Mouse (Mus musculus) heart, postnatal 0 days (tissue): ENCODE measurements around the gene Eif2d. TPM values are rescaled to one million over a fixed set of nuclear protein-coding genes. Genes with fewer than 3 reads are reported as not detected.

Source experiments
- ATAC-seq: fragments of 200-750 bp; cut with Nextera tagmentation; 2 replicates; pipeline ENCODE4 v1.8.0; 2017; ENCODE audit warnings: low read depth, moderate number of reproducible peaks, moderate library complexity; ENCODE audit not compliant: insufficient read depth
- DNase-seq: peaks from one replicate; pipeline ENCODE4 v3.0.0-alpha.2; 2016; ENCODE audit warnings: low spot score
- H3K27ac ChIP-seq: fragments of 300-500 bp; sonication (generic); 2 replicates; pipeline ENCODE4 v1.5.1; 2014; ENCODE audit warnings: low read depth, mild to moderate bottlenecking
- H3K27me3 ChIP-seq: fragments of 300-500 bp; sonication (generic); 2 replicates; pipeline ENCODE4 v1.6.1; 2014; ENCODE audit warnings: low read length, mixed read lengths; ENCODE audit not compliant: control insufficient read depth, insufficient read depth
- H3K36me3 ChIP-seq: fragments of 300-500 bp; sonication (generic); replicated peaks from 2 replicates; pipeline ENCODE4 v1.6.1; 2014; ENCODE audit warnings: low read length, mixed read lengths; ENCODE audit not compliant: control insufficient read depth, insufficient read depth
- H3K4me1 ChIP-seq: fragments of 300-500 bp; sonication (generic); 2 replicates; pipeline ENCODE4 v1.6.1; 2014; ENCODE audit warnings: antibody characterized with exemption; ENCODE audit not compliant: control insufficient read depth, insufficient read depth
- H3K4me2 ChIP-seq: fragments of 300-500 bp; sonication (generic); 2 replicates; pipeline ENCODE4 v1.6.1; 2014; ENCODE audit warnings: low read depth, mild to moderate bottlenecking, low read length, moderate library complexity
- H3K4me3 ChIP-seq: fragments of 300-500 bp; sonication (generic); 2 replicates; pipeline ENCODE4 v1.5.1; 2014; ENCODE audit warnings: low read depth, low read length
- H3K9ac ChIP-seq: fragments of 300-500 bp; sonication (generic); replicated peaks from 2 replicates; pipeline ENCODE4 v1.6.1; 2014; ENCODE audit warnings: low read depth, low read length, mixed read lengths
- H3K9me3 ChIP-seq: fragments of 300-500 bp; sonication (generic); replicated peaks from 2 replicates; pipeline ENCODE4 v1.6.1; 2016; ENCODE audit warnings: low read length; ENCODE audit not compliant: control insufficient read depth
- CTCF ChIP-seq: IDR thresholded peaks from 2 replicates; pipeline ENCODE4 v1.5.1; 2016; ENCODE audit warnings: antibody characterized with exemption, control low read depth, low read depth
- EP300 ChIP-seq: IDR thresholded peaks from 2 replicates; pipeline ENCODE4 v1.6.1; 2016; ENCODE audit warnings: antibody characterized with exemption, low read depth
- WGBS: fragments of 180-500 bp; shearing (Covaris S2); extraction: QIAGEN DNeasy Blood & Tissue Kit; methylation state at CpG from one replicate; pipeline ENCODE4 v1.1.7; 2014; 5-methylcytosine and 5-hydroxymethylcytosine counted together
- polyA plus RNA-seq: library from polyadenylated mRNA; unstranded; fragments of >200 nt; fragmentation: Nextera tagmentation; extraction: Ambion mirVana; gene quantifications from 2 replicates; pipeline ENCODE4 v1.2.1, GENCODE M21; 2015
- total RNA-seq: library from RNA; depleted of rRNA; stranded (reverse); fragments of >200 nt; gene quantifications from 2 replicates; pipeline ENCODE4 v1.2.3, GENCODE M21; 2014; ENCODE audit warnings: low replicate concordance

The Eif2d gene
- total and polyA plus RNA-seq, 2 experiments from 2014 or later: 16.6 to 39.6 TPM

DNA sequence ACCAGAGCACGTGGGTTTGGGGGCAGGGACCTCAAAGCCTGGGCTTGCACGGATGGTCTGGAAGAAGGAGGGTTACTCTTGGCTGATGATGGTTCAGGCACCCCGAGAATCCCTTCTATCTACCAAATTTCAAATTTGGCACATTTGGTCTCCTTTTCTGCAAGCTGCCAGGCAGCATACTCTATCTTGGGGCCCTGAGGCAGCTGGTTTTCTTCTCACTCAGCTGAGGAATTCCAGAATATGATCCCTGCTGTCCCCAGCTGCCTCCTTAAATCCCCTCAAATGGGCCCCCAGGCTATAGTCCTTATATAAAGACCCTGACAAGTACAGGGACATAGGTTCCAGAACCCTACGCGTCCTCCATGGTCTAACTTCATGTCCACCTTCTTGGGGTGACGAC is 60.4 kb downstream of the Eif2d start:
- TF ChIP-seq EP300: no peak
- peaks cover 5% of the 10 kb centered on the region for H3K4me1 ChIP-seq
- H3K36me3 ChIP-seq: no peaks in the 10 kb centered on the region
- WGBS: 67% methylated on average over 6 of the region's 6 CpGs
- no peak overlapping the region; the same call in 1 of the 2 replicates for H3K27ac ChIP-seq
- DNase-seq (no peak), ATAC-seq (no peak)
- H3K4me3 ChIP-seq: no peak overlapping the region
- no peak overlapping the region for H3K4me2 ChIP-seq
- H3K27me3 ChIP-seq: no peaks in the 10 kb centered on the region
- 0 out of 2 replicates have a peak overlapping the region, but pooled peaks have one; percentile 30 for H3K9ac ChIP-seq
- no peaks in the 10 kb centered on the region for H3K9me3 ChIP-seq

DNA sequence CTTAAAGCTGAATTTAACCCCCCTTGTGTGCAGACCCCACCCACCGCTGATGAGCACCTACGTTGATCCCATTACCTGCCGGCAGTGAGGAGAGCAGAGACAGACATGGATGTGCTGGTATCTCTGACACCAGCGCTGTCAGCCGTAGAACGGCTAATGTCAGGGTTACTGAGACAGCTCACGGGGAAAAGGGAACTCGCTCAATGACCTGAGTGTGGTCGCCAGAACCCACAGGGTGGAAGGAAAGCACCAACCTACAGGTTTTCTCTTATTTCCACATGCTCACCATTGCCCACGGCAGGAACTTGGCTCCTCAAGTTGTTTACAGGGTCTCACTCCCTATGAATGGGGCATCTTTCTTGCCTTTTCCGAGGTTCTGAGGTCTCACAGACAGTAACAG is 66.0 kb downstream of the Eif2d start:
- no peak for TF ChIP-seq CTCF
- TF ChIP-seq EP300: no peak
- H3K9me3 ChIP-seq: no peaks in the 10 kb centered on the region
- DNase-seq (no peak), ATAC-seq (no peak)
- no peak overlapping the region for H3K27ac ChIP-seq
- 82% methylated on average over 11 of the region's 11 CpGs for WGBS
- H3K4me2 ChIP-seq: no peak overlapping the region
- no peak overlapping the region for H3K9ac ChIP-seq
- H3K4me1 ChIP-seq: no peaks in the 10 kb centered on the region
- no peaks in the 10 kb centered on the region for H3K36me3 ChIP-seq
- no peaks in the 10 kb centered on the region for H3K27me3 ChIP-seq
- no peak overlapping the region for H3K4me3 ChIP-seq

DNA sequence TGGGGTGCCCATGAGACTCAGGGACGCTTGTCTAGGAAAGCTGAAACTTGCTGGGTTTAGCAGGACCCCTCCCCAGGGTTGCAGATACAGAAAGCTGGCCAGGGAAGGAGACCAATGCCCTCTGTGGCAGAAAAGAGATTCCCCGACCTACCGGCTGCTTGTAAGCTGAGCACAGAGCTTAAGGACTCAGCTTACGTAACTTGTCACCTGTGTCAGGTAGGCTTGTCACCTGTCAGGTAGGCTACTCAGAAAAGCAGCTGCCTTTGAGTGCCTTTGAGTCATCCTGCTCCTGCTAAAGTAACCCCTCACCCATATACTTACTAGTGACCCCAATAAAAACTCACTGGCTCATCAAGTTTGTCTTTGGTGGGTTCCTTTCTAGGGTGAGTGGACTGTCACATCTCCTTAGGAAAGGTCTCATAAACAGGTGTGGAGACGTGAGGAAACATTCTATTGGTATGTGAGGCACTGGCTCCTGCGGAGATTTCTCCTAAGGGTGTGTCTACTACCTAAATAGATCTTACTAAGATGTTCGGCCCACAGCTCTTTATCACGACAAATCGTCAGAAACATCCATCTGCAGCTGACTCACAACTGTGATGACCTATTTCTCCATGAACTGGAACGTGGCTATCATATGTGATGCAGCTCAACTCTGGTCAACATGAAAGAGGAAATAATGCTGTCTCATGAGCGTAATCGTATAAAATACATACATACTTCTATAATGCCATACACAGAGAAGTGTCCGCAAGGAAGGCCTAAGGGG is 69.0 kb downstream of the Eif2d start:
- TF ChIP-seq CTCF: no peak
- no peak for TF ChIP-seq EP300
- Histone ChIP-seq H3K4me3 (no peak overlapping the region), H3K9me3 (no peaks in the 10 kb centered on the region), H3K36me3 (no peaks in the 10 kb centered on the region), H3K4me1 (no peaks in the 10 kb centered on the region), H3K27me3 (no peaks in the 10 kb centered on the region), H3K9ac (no peak overlapping the region), H3K4me2 (no peak overlapping the region), H3K27ac (no peak overlapping the region)
- WGBS: 80% methylated on average over 13 of the region's 13 CpGs
- ATAC-seq (no peak), DNase-seq (no peak)

DNA sequence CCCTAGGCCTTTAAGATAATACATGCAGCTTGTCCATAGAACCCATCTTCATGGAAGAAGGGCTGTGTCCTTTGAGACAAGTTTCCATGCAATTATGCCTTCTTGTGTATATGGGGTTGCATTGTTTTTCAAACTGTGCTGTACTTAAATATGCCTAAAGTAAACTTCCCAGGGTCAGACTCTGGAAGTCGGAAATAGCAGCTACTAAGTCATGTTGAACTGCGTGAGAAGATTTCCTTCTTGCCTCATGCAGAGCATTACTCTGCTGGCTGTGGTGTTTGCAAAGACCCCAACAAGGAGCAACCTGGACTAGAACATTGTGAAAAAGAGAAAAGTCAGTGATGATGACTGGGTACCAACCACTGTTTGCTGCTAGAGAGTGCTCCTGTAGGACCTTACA is 70.4 kb downstream of the Eif2d start:
- DNase-seq (no peak), ATAC-seq (no peak)
- H3K4me3 ChIP-seq: no peak overlapping the region
- H3K9me3 ChIP-seq: no peaks in the 10 kb centered on the region
- WGBS: 84% methylated on average over 2 of the region's 2 CpGs
- TF ChIP-seq CTCF: no peak
- no peak for TF ChIP-seq EP300
- H3K4me1 ChIP-seq: 0 out of 2 replicates have a peak, but pooled peaks cover 3% of the 10 kb centered on the region
- no peak overlapping the region for H3K4me2 ChIP-seq
- no peaks in the 10 kb centered on the region for H3K36me3 ChIP-seq
- H3K27ac ChIP-seq: no peak overlapping the region
- H3K27me3 ChIP-seq: no peaks in the 10 kb centered on the region
- no peak overlapping the region for H3K9ac ChIP-seq

DNA sequence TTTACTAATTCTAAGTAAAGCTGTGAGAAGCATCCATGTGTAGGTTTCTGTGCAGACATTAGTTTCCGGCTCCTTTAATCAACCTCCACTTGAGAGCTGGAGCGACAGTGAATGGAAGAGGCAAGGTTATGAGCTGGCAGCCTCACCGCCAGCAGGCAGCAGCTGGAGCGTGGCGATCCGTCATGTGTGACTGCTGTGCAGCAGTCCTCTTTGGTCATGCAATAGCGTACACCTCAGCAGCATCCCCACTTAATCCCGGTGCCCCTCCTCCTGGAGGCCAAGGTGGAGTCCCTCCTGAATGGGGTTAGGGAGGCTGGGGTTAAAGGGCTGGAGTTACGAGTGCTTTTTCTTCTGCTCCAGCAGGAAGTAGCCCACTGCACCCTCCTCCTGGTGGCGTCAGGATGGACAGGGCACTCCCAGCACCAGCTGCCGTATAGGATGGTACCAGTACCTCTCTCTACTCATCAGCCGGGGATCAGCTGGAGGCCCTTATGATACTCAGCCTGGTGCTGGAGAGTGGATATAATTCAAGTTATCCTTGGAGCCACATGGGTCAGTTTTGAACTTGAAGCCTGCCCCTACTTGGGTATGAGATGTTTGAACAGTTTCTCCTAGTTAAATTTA is 72.0 kb downstream of the Eif2d start:
- H3K4me3 ChIP-seq: no peak overlapping the region
- ATAC-seq (no peak), DNase-seq (no peak)
- TF ChIP-seq EP300 (no peak), CTCF (no peak)
- no peak overlapping the region for H3K4me2 ChIP-seq
- 78% methylated on average over 12 of the region's 12 CpGs for WGBS
- no peaks in the 10 kb centered on the region for H3K36me3 ChIP-seq
- no peaks in the 10 kb centered on the region for H3K9me3 ChIP-seq
- H3K4me1 ChIP-seq: 0 out of 2 replicates have a peak, but pooled peaks cover 6% of the 10 kb centered on the region
- no peaks in the 10 kb centered on the region for H3K27me3 ChIP-seq
- no peak overlapping the region for H3K27ac ChIP-seq
- no peak overlapping the region for H3K9ac ChIP-seq

DNA sequence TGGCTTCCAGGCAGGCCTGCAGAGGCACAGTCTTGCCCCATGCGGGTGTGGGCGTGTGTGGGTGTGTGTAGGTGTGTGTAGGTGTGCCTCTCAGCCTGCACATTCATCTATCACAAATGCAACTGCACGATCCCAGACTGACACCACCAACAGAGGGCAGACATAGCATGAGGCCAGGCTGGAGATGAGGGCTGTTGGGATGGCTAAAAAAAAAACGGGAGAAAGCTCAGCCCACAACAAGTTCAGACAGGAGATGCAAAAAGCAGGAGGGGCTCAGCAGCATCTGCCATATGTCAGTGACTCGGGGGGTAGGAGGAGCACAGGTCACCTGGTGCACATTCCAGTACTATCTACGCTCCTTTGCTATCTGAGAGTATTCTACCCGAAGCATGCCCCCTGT is 75.2 kb downstream of the Eif2d start:
- ATAC-seq (peak; percentile 83), DNase-seq (peak; percentile 65)
- TF ChIP-seq EP300 (no peak), CTCF (peak; percentile 63)
- Histone ChIP-seq H3K36me3 (no peaks in the 10 kb centered on the region), H3K4me1 (peaks cover 15% of the 10 kb centered on the region), H3K9ac (no peak overlapping the region), H3K4me3 (no peak overlapping the region), H3K27me3 (no peaks in the 10 kb centered on the region), H3K27ac (no peak overlapping the region), H3K9me3 (no peaks in the 10 kb centered on the region), H3K4me2 (peak overlapping the region; percentile 24; the same call in 1 of the 2 replicates)
- 27% methylated on average over 7 of the region's 7 CpGs for WGBS
